Mouse (Mus musculus) embryonic fibroblast, embryonic 13.5 days (primary cell): Measurements from ENCODE around the gene Ddx1.

Source experiments
- CTCF ChIP-seq: IDR thresholded peaks from 2 replicates; pipeline ENCODE4 v1.5.1; 2011; ENCODE audit warnings: mild to moderate bottlenecking, control low read depth, low read length, moderate library complexity, borderline replicate concordance; ENCODE audit not compliant: insufficient read depth
- POLR2A ChIP-seq: IDR thresholded peaks from 2 replicates; pipeline ENCODE4 v1.6.1; 2011; ENCODE audit warnings: low read depth, mild to moderate bottlenecking, control low read depth, low read length, moderate library complexity

GRCm38 (mm10) chr12:13176927-13177326 lies 72.1 kb downstream of the Ddx1 start:
- TF ChIP-seq CTCF (no peak), POLR2A (no peak)
